Mouse (Mus musculus) brain, embryonic 14.5 days (tissue): Measurements from ENCODE around the gene Mst1r.

Source experiments
- CTCF ChIP-seq: fragments of 200-500 bp; IDR thresholded peaks from 2 replicates; pipeline ENCODE4 v1.5.1; 2012; ENCODE audit warnings: inconsistent platforms, mild to moderate bottlenecking, moderate library complexity, borderline replicate concordance; ENCODE audit not compliant: insufficient read depth, insufficient read length; ENCODE audit errors: extremely low read depth
- POLR2A ChIP-seq: fragments of 200-500 bp; IDR thresholded peaks from 2 replicates; pipeline ENCODE4 v1.6.1; 2012; ENCODE audit warnings: mild to moderate bottlenecking, inconsistent platforms, borderline replicate concordance; ENCODE audit not compliant: poor library complexity, insufficient read depth, insufficient read length, severe bottlenecking; ENCODE audit errors: extremely low read depth

- TF ChIP-seq CTCF (no peak), POLR2A (no peak)
These were observed 40.6 kb upstream of the Mst1r start for GRCm38 (mm10) chr9:107866081-107866480.
